8 mouse cellular contexts compared by ENCODE assay signal in genomic region chr13:58067540-58068103, GRCm38 (mm10). TPM values are rescaled to one million over a fixed set of nuclear protein-coding genes. Genes with fewer than 3 reads are reported as not detected.
DNase-seq lines count a peak whose midpoint lies in the region; ATAC-seq and TF ChIP-seq lines count a peak whose summit lies in the region.

No protein-coding gene starts in this region.

- H3K79me2 ChIP-seq in macrophage (ENCODE audit: inconsistent target) = no peaks in the 10 kb centered on the region

- peak; percentile 68 for ATAC-seq in heart, embryonic 15.5 days (replicated peaks; ENCODE audit: insufficient number of reproducible peaks, insufficient read depth, low FRiP score, low read depth)

- no peaks in the 10 kb centered on the region for H3K27me3 ChIP-seq in cerebellum, adult 2 months (ENCODE audit: control insufficient read depth, insufficient read depth, low read length)
- no peaks in the 10 kb centered on the region for H3K27me3 ChIP-seq in heart, embryonic 15.5 days

- no peak overlapping the region for H3K27ac ChIP-seq in cerebellum, adult 2 months (ENCODE audit: insufficient read depth, low read length)
- peak overlapping the region; percentile 89 for H3K27ac ChIP-seq in heart, embryonic 15.5 days
- H3K27ac ChIP-seq in macrophage = peak overlapping the region; percentile 58

- no peak overlapping the region for H3K4me3 ChIP-seq in cerebellum, adult 2 months (replicated peaks; ENCODE audit: insufficient read depth, low read depth, low read length)
- 0 out of 2 replicates have a peak overlapping the region, but pooled peaks have one; percentile 1 for H3K4me3 ChIP-seq in heart, embryonic 15.5 days
- H3K4me3 ChIP-seq in macrophage (ENCODE audit: inconsistent target) = no peak overlapping the region

- H3K4me1 ChIP-seq in cerebellum, adult 2 months (ENCODE audit: control insufficient read depth, insufficient read depth, low read length) = peaks cover 12% of the 10 kb centered on the region
- H3K4me1 ChIP-seq in heart, embryonic 15.5 days (replicated peaks) = peaks cover 52% of the 10 kb centered on the region

- no peak overlapping the region for H3K9ac ChIP-seq in heart, embryonic 15.5 days

- TF ChIP-seq POLR2A in cerebellum, adult 2 months (IDR thresholded peaks at IDR 0.05; ENCODE audit: borderline replicate concordance, insufficient read depth, low read length) = no peak

- no peaks in the 10 kb centered on the region for H3K36me3 ChIP-seq in heart, embryonic 15.5 days
- H3K36me3 ChIP-seq in macrophage (ENCODE audit: inconsistent target) = no peaks in the 10 kb centered on the region

- no peak for TF ChIP-seq CTCF in cerebellum, adult 2 months (IDR thresholded peaks at IDR 0.05; ENCODE audit: borderline replicate concordance, insufficient read depth, low read depth, low read length)

- peak overlapping the region; percentile 42 for H3K4me2 ChIP-seq in heart, embryonic 15.5 days

- no peaks in the 10 kb centered on the region for H3K9me3 ChIP-seq in heart, embryonic 15.5 days (replicated peaks)

- peak; percentile 31 to 37 for DNase-seq in cerebellum, postnatal 10 days
- no peak for DNase-seq in cerebellum, adult 2 months
- peak; percentile 83 for DNase-seq in embryo, embryonic 10.5 days (ENCODE audit: low spot score)
- peak; percentile 92 for DNase-seq in kidney, postnatal 14 days
- DNase-seq in spleen, postnatal 10 days (ENCODE audit: low spot score in 2 of 2) = peak; percentile 30 to 67
- no peak for DNase-seq in layer of hippocampus, adult 9-10 months (ENCODE audit: low spot score)

- WGBS in cerebellum, adult 2 months = 60% methylated on average over 17 of the region's 17 CpGs
- WGBS in heart, embryonic 15.5 days = 25% methylated on average over 17 of the region's 17 CpGs
- WGBS in macrophage (ENCODE audit: missing documents) = 9% methylated on average over 17 of the region's 17 CpGs

RNA-seq across cellular contexts. Expression of gene Klhl3, which starts 45.8 kb away (rescaled TPM):
- 16.1 and 18.4 TPM in 2 replicates for polyA plus RNA-seq in cerebellum, adult 2 months (2012; rRNA removed)
- 7.1 and 7.2 TPM in 2 replicates for polyA plus RNA-seq in heart, embryonic 15.5 days (2015; fragmentation: Nextera tagmentation; extraction: Ambion mirVana)
- under 1 TPM in 13 of 26 experiments, not detected in 13; 0.09 to 0.71 (median 0.41) TPM for total RNA-seq in macrophage (2018; cell fraction: chromatin; rRNA removed)
- total RNA-seq in macrophage (2018; cell fraction: cytosol; rRNA removed) = under 1 TPM in 25 of 26 experiments, not detected in 1; 0.03 to 0.34 (median 0.10) TPM
- 1 to 10 TPM in 1 of 26 experiments, under 1 TPM in 13, not detected in 12; 0.06 to 2.2 (median 0.28) TPM for total RNA-seq in macrophage (2018; cell fraction: nucleus; rRNA removed)
- 0.05 to 1.1 TPM (median 0.19 TPM) in 3 replicates for polyA plus RNA-seq in macrophage (2018)

Comparison
In these comparisons a context has a peak if more than half of its experiments do, and no peak if none do; other contexts are left out.
1. DNase-seq: peak in cerebellum, postnatal 10 days (2 of 2), embryo, embryonic 10.5 days (single experiment), kidney, postnatal 14 days (single experiment) and spleen, postnatal 10 days (2 of 2); none in cerebellum, adult 2 months (0 of 2) and layer of hippocampus, adult 9-10 months (single experiment).